Mouse (Mus musculus) cerebellum, adult 11-12 months (tissue): Measurements from ENCODE around the gene Epb41l2.
A peak's percentile ranks its signal among the peaks of the same experiment; 100 is the strongest.

ENCODE experiments used
- DNase-seq: peaks from one replicate; pipeline ENCODE4 v3.0.0; 2022

Gene Epb41l2

GRCm38 (mm10) chr10:25359208-25359958 is at the start of gene Epb41l2:
Gene Epb41l2 (plus strand): TSS chr10:25359798.
- DNase-seq: peak; percentile 43

- no peak for DNase-seq
Observed at GRCm38 (mm10) chr10:25309996-25310395, 49.6 kb upstream of the Epb41l2 start.

- no peak for DNase-seq
Observed at GRCm38 (mm10) chr10:25310736-25311135, 48.9 kb upstream of the Epb41l2 start.

GRCm38 (mm10) chr10:25311554-25312212 is 47.9 kb upstream of the Epb41l2 start:
- DNase-seq: no peak

GRCm38 (mm10) chr10:25313856-25314584 is 45.6 kb upstream of the Epb41l2 start:
- DNase-seq: no peak

GRCm38 (mm10) chr10:25317665-25318064 is 41.9 kb upstream of the Epb41l2 start:
- DNase-seq: no peak

GRCm38 (mm10) chr10:25318405-25318804 is 41.2 kb upstream of the Epb41l2 start:
- DNase-seq: no peak

- no peak for DNase-seq
Observed at GRCm38 (mm10) chr10:25319531-25319930, 40.1 kb upstream of the Epb41l2 start.

- no peak for DNase-seq
Observed at GRCm38 (mm10) chr10:25321198-25321597, 38.4 kb upstream of the Epb41l2 start.

- no peak for DNase-seq
Observed at GRCm38 (mm10) chr10:25325690-25326089, 33.9 kb upstream of the Epb41l2 start.

- DNase-seq: no peak
Observed at GRCm38 (mm10) chr10:25327511-25327910, 32.1 kb upstream of the Epb41l2 start.

GRCm38 (mm10) chr10:25330094-25330493 is 29.5 kb upstream of the Epb41l2 start:
- DNase-seq: no peak

GRCm38 (mm10) chr10:25331321-25332049 is 28.1 kb upstream of the Epb41l2 start:
- no peak for DNase-seq

GRCm38 (mm10) chr10:25333390-25334079 is 26.1 kb upstream of the Epb41l2 start:
- DNase-seq: no peak

GRCm38 (mm10) chr10:25340675-25341074 is 18.9 kb upstream of the Epb41l2 start:
- DNase-seq: no peak

- no peak for DNase-seq
Observed at GRCm38 (mm10) chr10:25342801-25343200, 16.8 kb upstream of the Epb41l2 start.

GRCm38 (mm10) chr10:25353941-25354340 is 5.7 kb upstream of the Epb41l2 start:
- no peak for DNase-seq

GRCm38 (mm10) chr10:25354390-25354789 is 5.2 kb upstream of the Epb41l2 start:
- DNase-seq: no peak

GRCm38 (mm10) chr10:25359959-25360811 is 587 bp downstream of the Epb41l2 start:
- DNase-seq: peak; percentile 4

GRCm38 (mm10) chr10:25362235-25362634 is 2.6 kb downstream of the Epb41l2 start:
- DNase-seq: no peak

GRCm38 (mm10) chr10:25365158-25365557 is 5.6 kb downstream of the Epb41l2 start:
- no peak for DNase-seq
